Mouse (Mus musculus) MEL (cell line): ENCODE results near the gene Trim10.

Experiments used
- CTCF ChIP-seq, 3 experiments: IDR thresholded peaks in 2 of 3; conservative IDR thresholded peaks in 1 of 3; 2 replicates each; pipeline ENCODE4 v1.5.1; 2011 to 2012; ENCODE audit warnings: low read length in 3 of 3, low read depth in 2 of 3, mild to moderate bottlenecking in 2 of 3, improper control_type of control experiment in 1 of 3, inconsistent platforms in 1 of 3, mixed read lengths in 1 of 3, moderate library complexity in 1 of 3; ENCODE audit not compliant: control insufficient read depth in 1 of 3, insufficient read depth in 1 of 3, poor library complexity in 1 of 3, severe bottlenecking in 1 of 3
- ELF1 ChIP-seq: IDR thresholded peaks from 2 replicates; pipeline ENCODE4 v1.6.1; 2014; ENCODE audit warnings: low read depth, mild to moderate bottlenecking, inconsistent platforms, low read length, improper control_type of control experiment, moderate library complexity
- EP300 ChIP-seq, 2 experiments: IDR thresholded peaks; 2 replicates each; pipeline ENCODE4 v1.6.1; 2011; ENCODE audit warnings: improper control_type of control experiment in 2 of 2, low read length in 2 of 2, low read depth in 1 of 2, mild to moderate bottlenecking in 1 of 2
- MAFK ChIP-seq: IDR thresholded peaks from 2 replicates; pipeline ENCODE4 v1.6.1; 2011; ENCODE audit warnings: low read depth, mild to moderate bottlenecking, low read length, improper control_type of control experiment, borderline replicate concordance

GRCm38 (mm10) chr17:36844725-36845124 lies 24.6 kb upstream of the Trim10 start:
- TF ChIP-seq CTCF (IDR thresholded peaks at IDR 0.05 in 2 of 3, conservative IDR thresholded peaks at IDR 0.05 in 1 of 3; ENCODE audit: control insufficient read depth in 1 of 3, insufficient read depth in 1 of 3, low read depth in 2 of 3, low read length in 3 of 3, poor library complexity in 1 of 3, severe bottlenecking in 1 of 3) (no peak), ELF1 (no peak), EP300 (IDR thresholded peaks at IDR 0.05; ENCODE audit: low read depth in 1 of 2, low read length in 2 of 2) (0 out of 4 replicates have a peak, but pooled peaks of 1 of the 2 experiments have one; percentile 0), MAFK (no peak)
